ENCODE assay signal across 8 mouse cellular contexts in the genomic region with DNA sequence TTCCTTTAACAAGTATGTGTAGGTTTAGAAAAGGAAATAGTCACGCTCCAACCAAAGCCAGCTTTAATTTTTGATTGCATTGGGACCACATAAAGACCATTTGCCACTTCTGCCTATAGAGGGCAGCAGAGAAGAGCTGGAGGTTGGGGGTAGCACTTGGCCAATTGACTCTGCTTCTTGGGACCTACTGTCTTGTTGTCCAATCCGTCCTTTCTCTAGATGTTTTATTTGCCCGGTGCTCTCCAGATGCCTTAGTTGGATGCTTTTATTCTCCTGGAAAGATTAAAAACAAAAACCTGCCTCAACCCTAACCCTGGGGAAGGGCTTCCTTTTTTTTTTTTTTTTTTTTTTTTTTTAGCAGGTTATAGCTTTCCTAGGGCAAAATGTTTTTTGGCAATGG. TPM values are rescaled to one million over a fixed set of nuclear protein-coding genes. Genes with fewer than 3 reads are reported as not detected.
DNase-seq lines count a peak whose midpoint lies in the region; ATAC-seq and TF ChIP-seq lines count a peak whose summit lies in the region.
"Had no signal": no experiment of that assay in that cellular context is flagged by ENCODE, and none has a peak within 500 bp of the region (broad histone marks: within the 10 kb centered on the region; RNA-seq: fewer than 3 reads in every experiment).

No protein-coding gene starts in this region.

- no peaks in the 10 kb centered on the region for H3K36me3 ChIP-seq in kidney, adult 2 months (ENCODE audit: control insufficient read depth, insufficient read depth, low read length)
- H3K36me3 ChIP-seq: limb, embryonic 15.5 days had no signal

- no peaks in the 10 kb centered on the region for H3K4me1 ChIP-seq in kidney, adult 2 months (ENCODE audit: control insufficient read depth, insufficient read depth, low read length)
- H3K4me1 ChIP-seq: limb, embryonic 15.5 days had no signal

- H3K27ac ChIP-seq in kidney, adult 2 months (ENCODE audit: insufficient read depth, low read depth, low read length), result no peak overlapping the region
- H3K27ac ChIP-seq: limb, embryonic 15.5 days had no signal

- peak; percentile 55 for DNase-seq in kidney, adult 2 months
- no peak for DNase-seq in kidney, adult 11 months
- peak; percentile 69 for DNase-seq in ES-CJ7 (ENCODE audit: low read depth, low spot score)
- DNase-seq in adrenal gland, postnatal 36 days, result peak; percentile 35 to 71
- DNase-seq in lung, postnatal 25 days (ENCODE audit: low spot score), result peak; percentile 57
- no peak for DNase-seq in right cerebral cortex, postnatal 36 days (ENCODE audit: low spot score in 2 of 2)

- ATAC-seq in erythroblast, adult 5-6 weeks (replicated peaks; ENCODE audit: low FRiP score, poor library complexity, severe bottlenecking), result no peak

- 66% methylated on average over 3 of the region's 3 CpGs for WGBS in kidney, adult 2 months

- peak; percentile 79 for TF ChIP-seq CTCF in kidney, adult 2 months (conservative IDR thresholded peaks at IDR 0.05; ENCODE audit: insufficient read depth, insufficient read length, low read depth, low read length)

- TF ChIP-seq POLR2A in kidney, adult 2 months (IDR thresholded peaks at IDR 0.05; ENCODE audit: low read depth, low read length), result no peak

- no peak overlapping the region for H3K4me3 ChIP-seq in kidney, adult 2 months (ENCODE audit: insufficient read depth, low read depth, low read length)
- H3K4me3 ChIP-seq: limb, embryonic 15.5 days had no signal

- no peaks in the 10 kb centered on the region for H3K27me3 ChIP-seq in kidney, adult 2 months (replicated peaks; ENCODE audit: control insufficient read depth, insufficient read depth, low read length)
- H3K27me3 ChIP-seq: limb, embryonic 15.5 days had no signal

RNA-seq across cellular contexts. Expression of gene Zfp318, which starts 11.7 kb away (rescaled TPM):
- polyA plus RNA-seq in kidney, adult 2 months (2012; rRNA removed), result 11.8 and 14.3 TPM in 2 replicates
- 10 to 100 TPM; 23.3 to 29.0 TPM for total RNA-seq in adrenal gland, postnatal 36 days (2021)
- total RNA-seq in erythroblast, adult 5-6 weeks (2015; ENCODE audit: low replicate concordance), result 3.6 and 5.6 TPM in 2 replicates
- total RNA-seq in erythroblast, adult 5-6 weeks (2017; ENCODE audit: low replicate concordance), result 3.9 and 4.7 TPM in 2 replicates

RNA-seq across cellular contexts. Expression of gene Abcc10, which starts 43.6 kb away (rescaled TPM):
- 16.8 and 27.8 TPM in 2 replicates for polyA plus RNA-seq in kidney, adult 2 months (2012; rRNA removed)
- 1 to 10 TPM; 6.8 to 7.4 TPM for total RNA-seq in adrenal gland, postnatal 36 days (2021)
- total RNA-seq in erythroblast, adult 5-6 weeks (2015; ENCODE audit: low replicate concordance), result 0.84 and 2.5 TPM in 2 replicates
- 0.51 and 1.1 TPM in 2 replicates for total RNA-seq in erythroblast, adult 5-6 weeks (2017; ENCODE audit: low replicate concordance)

RNA-seq across cellular contexts. Expression of gene Crip3, which starts 56.9 kb away (rescaled TPM):
- 2.9 and 3.7 TPM in 2 replicates for polyA plus RNA-seq in kidney, adult 2 months (2012; rRNA removed)
- 1 to 10 TPM in 1 of 2 experiments, under 1 TPM in 1; 0.43 to 1.1 TPM for total RNA-seq in adrenal gland, postnatal 36 days (2021)
- not detected in 2 replicates for total RNA-seq in erythroblast, adult 5-6 weeks (2015; ENCODE audit: low replicate concordance)
- not detected in 2 replicates for total RNA-seq in erythroblast, adult 5-6 weeks (2017; ENCODE audit: low replicate concordance)

Comparison
In these comparisons a context has a peak if more than half of its experiments do, and no peak if none do; other contexts are left out.
1. DNase-seq: peak in kidney, adult 2 months (single experiment), ES-CJ7 (single experiment), adrenal gland, postnatal 36 days (2 of 2) and lung, postnatal 25 days (single experiment); none in kidney, adult 11 months (single experiment) and right cerebral cortex, postnatal 36 days (0 of 2).